Mouse (Mus musculus) intestine, postnatal 0 days (tissue): ENCODE data around the gene Rnf115. TPM values are rescaled to one million over a fixed set of nuclear protein-coding genes. Genes with fewer than 3 reads are reported as not detected.

ENCODE experiments used
- ATAC-seq: fragments of 200-750 bp; cut with Nextera tagmentation; 2 replicates; pipeline ENCODE4 v1.8.0; 2017; ENCODE audit warnings: mild to moderate bottlenecking, moderate TSS enrichment, moderate library complexity
- H3K27ac ChIP-seq: fragments of 300-500 bp; sonication (generic); 2 replicates; pipeline ENCODE4 v1.5.1; 2014; ENCODE audit warnings: mild to moderate bottlenecking, low read depth, low read length, moderate library complexity
- H3K27me3 ChIP-seq: fragments of 300-500 bp; sonication (generic); replicated peaks from 2 replicates; pipeline ENCODE4 v1.6.1; 2014; ENCODE audit warnings: low read length, mixed read lengths; ENCODE audit not compliant: control insufficient read depth, insufficient read depth
- H3K36me3 ChIP-seq: fragments of 300-500 bp; sonication (generic); 2 replicates; pipeline ENCODE4 v1.6.1; 2014; ENCODE audit warnings: mild to moderate bottlenecking, moderate library complexity; ENCODE audit not compliant: control insufficient read depth, insufficient read depth
- H3K4me1 ChIP-seq: fragments of 300-500 bp; sonication (generic); replicated peaks from 2 replicates; pipeline ENCODE4 v1.6.1; 2014; ENCODE audit warnings: antibody characterized with exemption, low read length, mixed read lengths; ENCODE audit not compliant: control insufficient read depth, insufficient read depth
- H3K4me2 ChIP-seq: fragments of 300-500 bp; sonication (generic); replicated peaks from 2 replicates; pipeline ENCODE4 v1.6.1; 2014; ENCODE audit warnings: low read depth, mild to moderate bottlenecking, moderate library complexity
- H3K4me3 ChIP-seq: fragments of 300-500 bp; sonication (generic); 2 replicates; pipeline ENCODE4 v1.5.1; 2014; ENCODE audit warnings: low read depth, low read length
- H3K9ac ChIP-seq: fragments of 300-500 bp; sonication (generic); 2 replicates; pipeline ENCODE4 v1.6.1; 2014; ENCODE audit warnings: mild to moderate bottlenecking, low read depth, low read length
- H3K9me3 ChIP-seq: fragments of 300-500 bp; sonication (generic); 2 replicates; pipeline ENCODE4 v1.6.1; 2016; ENCODE audit warnings: mixed run types; ENCODE audit not compliant: control insufficient read depth
- CTCF ChIP-seq: sonication (generic); IDR thresholded peaks from 2 replicates; pipeline ENCODE4 v1.5.1; 2016; ENCODE audit warnings: low read depth, mild to moderate bottlenecking, control low read depth, antibody characterized with exemption, moderate library complexity
- WGBS: fragments of 180-500 bp; shearing (Covaris S2); extraction: QIAGEN DNeasy Blood & Tissue Kit; methylation state at CpG from one replicate; pipeline ENCODE4 v1.1.7; 2014; 5-methylcytosine and 5-hydroxymethylcytosine counted together
- polyA plus RNA-seq: library from polyadenylated mRNA; unstranded; fragments of >200 nt; fragmentation: Nextera tagmentation; extraction: Ambion mirVana; gene quantifications from 2 replicates; pipeline ENCODE4 v1.2.1, GENCODE M21; 2015

Gene Rnf115
- polyA plus RNA-seq, 1 experiment from 2014 or later: 58.7 TPM

DNA sequence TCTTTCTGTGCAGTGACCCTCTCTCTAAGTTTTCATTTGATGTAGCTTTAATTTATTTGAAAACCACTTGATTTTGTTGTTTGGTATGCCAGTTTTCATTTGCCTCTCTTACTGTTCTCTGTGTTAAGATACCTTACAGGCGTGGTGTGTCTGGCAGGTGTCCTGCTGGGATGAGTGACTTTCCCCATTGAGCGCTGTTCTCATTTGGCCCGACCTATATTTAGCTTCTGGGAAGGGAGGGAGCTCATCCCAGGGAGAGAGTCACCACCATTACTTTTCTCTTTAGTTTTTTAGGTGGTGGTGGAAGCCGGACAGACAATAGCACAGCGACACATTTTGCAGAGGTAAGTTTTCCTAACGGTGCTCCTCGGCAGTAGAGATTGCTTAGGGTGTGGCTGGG, 30.2 kb downstream of the Rnf115 start:
- Histone ChIP-seq H3K9me3 (no peaks in the 10 kb centered on the region), H3K4me2 (no peak overlapping the region), H3K9ac (no peak overlapping the region), H3K27me3 (no peaks in the 10 kb centered on the region), H3K27ac (no peak overlapping the region), H3K36me3 (no peaks in the 10 kb centered on the region), H3K4me3 (no peak overlapping the region), H3K4me1 (no peaks in the 10 kb centered on the region)
- no peak for ATAC-seq
- WGBS: 64% methylated on average over 7 of the region's 7 CpGs
- TF ChIP-seq CTCF: no peak

DNA sequence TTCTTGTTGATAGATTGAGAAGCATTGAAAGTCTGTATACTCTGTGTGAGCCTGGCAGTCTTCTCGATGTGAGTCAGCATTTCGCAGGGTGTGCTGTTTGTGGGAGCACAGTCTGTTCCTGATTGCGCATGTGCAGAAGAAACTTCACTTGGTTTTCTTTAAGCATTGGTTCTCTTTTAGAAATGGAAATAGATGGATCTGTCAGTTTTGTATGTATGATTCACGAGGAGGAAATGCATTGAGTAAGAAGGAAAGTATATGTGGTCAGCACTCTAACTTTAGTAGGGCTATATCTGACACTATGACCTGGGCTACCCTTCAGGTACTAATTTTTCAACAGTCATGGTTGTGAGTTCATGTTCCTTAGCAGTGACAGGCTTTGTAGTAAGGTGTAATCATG, 32.2 kb downstream of the Rnf115 start:
- 85% methylated on average over 4 of the region's 4 CpGs for WGBS
- ATAC-seq: no peak
- H3K27ac ChIP-seq: no peak overlapping the region
- H3K4me3 ChIP-seq: no peak overlapping the region
- H3K4me2 ChIP-seq: no peak overlapping the region
- no peak for TF ChIP-seq CTCF
- no peaks in the 10 kb centered on the region for H3K27me3 ChIP-seq
- no peaks in the 10 kb centered on the region for H3K4me1 ChIP-seq
- H3K9ac ChIP-seq: no peak overlapping the region
- no peaks in the 10 kb centered on the region for H3K9me3 ChIP-seq
- no peaks in the 10 kb centered on the region for H3K36me3 ChIP-seq

- WGBS: 44% methylated on average over 1 of the region's 1 CpGs
- Histone ChIP-seq H3K9ac (no peak overlapping the region), H3K27ac (no peak overlapping the region), H3K4me2 (no peak overlapping the region), H3K27me3 (no peaks in the 10 kb centered on the region), H3K4me3 (no peak overlapping the region), H3K36me3 (no peaks in the 10 kb centered on the region), H3K4me1 (no peaks in the 10 kb centered on the region), H3K9me3 (no peaks in the 10 kb centered on the region)
- TF ChIP-seq CTCF: no peak
- peak; percentile 49; the same call in 1 of the 2 replicates for ATAC-seq
These were observed 37.1 kb downstream of the Rnf115 start for GRCm38 (mm10) chr3:96764528-96764927.

DNA sequence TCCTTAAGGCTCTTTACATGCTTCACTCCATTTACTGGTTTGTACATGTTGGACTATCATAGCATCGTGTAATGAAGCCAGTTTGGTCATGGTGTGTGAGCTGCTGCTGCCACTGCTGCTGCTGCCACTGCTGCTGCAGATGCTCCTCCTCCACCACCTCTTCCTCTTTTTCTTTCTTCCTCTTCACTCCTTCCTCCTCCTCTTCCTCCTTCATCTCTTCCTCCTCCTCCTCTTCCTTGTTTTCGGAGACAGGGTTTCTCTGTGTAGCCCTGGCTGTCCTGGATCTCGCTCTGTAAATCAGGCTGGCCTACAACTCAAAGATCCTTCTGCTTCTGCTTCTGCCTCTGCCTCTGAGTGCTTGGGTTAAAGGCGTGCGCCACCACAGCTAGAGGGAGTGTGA, 42.5 kb downstream of the Rnf115 start:
- H3K4me2 ChIP-seq: no peak overlapping the region
- 86% methylated on average over 5 of the region's 5 CpGs for WGBS
- no peak for ATAC-seq
- no peak overlapping the region for H3K9ac ChIP-seq
- H3K27ac ChIP-seq: no peak overlapping the region
- H3K27me3 ChIP-seq: no peaks in the 10 kb centered on the region
- no peaks in the 10 kb centered on the region for H3K4me1 ChIP-seq
- H3K36me3 ChIP-seq: peaks cover 3% of the 10 kb centered on the region; the same call in 1 of the 2 replicates
- TF ChIP-seq CTCF: no peak
- no peaks in the 10 kb centered on the region for H3K9me3 ChIP-seq
- no peak overlapping the region for H3K4me3 ChIP-seq

DNA sequence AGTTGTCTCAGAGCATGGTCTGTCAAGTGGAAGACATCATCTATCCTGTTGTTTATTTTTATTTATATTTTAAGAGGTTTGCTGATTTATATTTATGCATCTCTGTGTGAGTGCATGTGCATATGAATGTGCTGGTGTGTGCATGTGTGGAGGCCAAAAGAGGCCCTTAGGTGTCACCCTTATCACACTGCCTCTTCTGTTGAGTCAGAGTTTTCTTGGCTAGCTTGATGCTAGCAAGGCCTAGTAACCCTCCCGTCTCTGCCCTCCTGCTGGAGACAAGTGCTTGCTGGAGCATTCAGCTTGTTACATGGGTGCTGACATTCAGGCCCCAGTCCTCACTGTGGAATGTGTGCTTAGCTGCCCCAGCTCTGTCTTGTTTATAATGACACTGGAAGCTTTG, 45.5 kb downstream of the Rnf115 start:
- H3K27ac ChIP-seq: no peak overlapping the region

GRCm38 (mm10) chr3:96777120-96777519, 49.7 kb downstream of the Rnf115 start:
- Histone ChIP-seq H3K4me3 (no peak overlapping the region), H3K27ac (no peak overlapping the region; the same call in 1 of the 2 replicates), H3K36me3 (no peaks in the 10 kb centered on the region), H3K9ac (no peak overlapping the region), H3K4me2 (no peak overlapping the region), H3K9me3 (no peaks in the 10 kb centered on the region), H3K4me1 (no peaks in the 10 kb centered on the region), H3K27me3 (no peaks in the 10 kb centered on the region)
- TF ChIP-seq CTCF: no peak
- WGBS: 24% methylated on average over 3 of the region's 3 CpGs
- no peak for ATAC-seq

More for the DNA sequence above, 45.5 kb downstream of the Rnf115 start:
- Histone ChIP-seq H3K9me3 (no peaks in the 10 kb centered on the region), H3K9ac (no peak overlapping the region), H3K4me3 (no peak overlapping the region), H3K27me3 (no peaks in the 10 kb centered on the region), H3K4me2 (no peak overlapping the region), H3K36me3 (peaks cover 3% of the 10 kb centered on the region; the same call in 1 of the 2 replicates), H3K4me1 (no peaks in the 10 kb centered on the region)
- peak; percentile 50 for TF ChIP-seq CTCF
- 30% methylated on average over 1 of the region's 1 CpGs for WGBS
- ATAC-seq: no peak

GRCm38 (mm10) chr3:96782236-96782635, 54.8 kb downstream of the Rnf115 start:
- ATAC-seq: no peak
- no peak overlapping the region for H3K4me2 ChIP-seq
- H3K36me3 ChIP-seq: peaks cover 29% of the 10 kb centered on the region
- no peaks in the 10 kb centered on the region for H3K9me3 ChIP-seq
- TF ChIP-seq CTCF: no peak
- no peaks in the 10 kb centered on the region for H3K4me1 ChIP-seq
- WGBS: 76% methylated on average over 8 of the region's 8 CpGs
- no peaks in the 10 kb centered on the region for H3K27me3 ChIP-seq
- H3K4me3 ChIP-seq: no peak overlapping the region
- H3K27ac ChIP-seq: no peak overlapping the region
- no peak overlapping the region for H3K9ac ChIP-seq
